Mouse (Mus musculus): Measurements from ENCODE around the gene Jph4. TPM values are rescaled to one million over a fixed set of nuclear protein-coding genes. Genes with fewer than 3 reads are reported as not detected.

Gene Jph4
- polyA plus RNA-seq, 1 experiment from 2014 or later, result 0.06 TPM

GRCm38 (mm10) chr14:55062626-55063025 lies 54.1 kb downstream of the Jph4 start:
- Histone ChIP-seq H3K4me1 (replicated peaks) (peaks cover 93% of the 10 kb centered on the region), H3K4me2 (peak overlapping the region; percentile 85), H3K27me3 (0 out of 2 replicates have a peak, but pooled peaks cover 12% of the 10 kb centered on the region), H3K4me3 (replicated peaks) (peak overlapping the region; percentile 68), H3K36me3 (peaks cover 12% of the 10 kb centered on the region; the same call in 1 of the 2 replicates), H3K9ac (peak overlapping the region; percentile 85), H3K27ac (peak overlapping the region; percentile 90), H3K9me3 (replicated peaks) (no peaks in the 10 kb centered on the region)
- WGBS (ENCODE audit: insufficient replicate concordance), result 6% methylated on average over 17 of the region's 17 CpGs
- peak; percentile 94 for DNase-seq
- ATAC-seq (ENCODE audit: low read depth), result peak; percentile 99

GRCm38 (mm10) chr14:55061845-55062244 lies 54.9 kb downstream of the Jph4 start:
- Histone ChIP-seq H3K4me1 (replicated peaks) (peaks cover 94% of the 10 kb centered on the region), H3K27ac (peak overlapping the region; percentile 90)

GRCm38 (mm10) chr14:55059931-55060330 lies 56.8 kb downstream of the Jph4 start:
- H3K27me3 ChIP-seq, result peaks cover 8% of the 10 kb centered on the region; the same call in 1 of the 2 replicates
- H3K36me3 ChIP-seq, result no peaks in the 10 kb centered on the region
- H3K9ac ChIP-seq, result no peak overlapping the region
- peaks cover 92% of the 10 kb centered on the region for H3K4me1 ChIP-seq (replicated peaks)
- no peak overlapping the region for H3K4me3 ChIP-seq (replicated peaks)
- no peaks in the 10 kb centered on the region for H3K9me3 ChIP-seq (replicated peaks)
- DNase-seq (no peak), ATAC-seq (ENCODE audit: low read depth) (no peak)
- H3K4me2 ChIP-seq, result no peak overlapping the region
- H3K27ac ChIP-seq, result peak overlapping the region; percentile 69
- WGBS (ENCODE audit: insufficient replicate concordance), result 78% methylated on average over 5 of the region's 5 CpGs

More at GRCm38 (mm10) chr14:55061845-55062244, 54.9 kb downstream of the Jph4 start:
- Histone ChIP-seq H3K27me3 (0 out of 2 replicates have a peak, but pooled peaks cover 12% of the 10 kb centered on the region), H3K4me3 (replicated peaks) (peak overlapping the region; percentile 68; the same call in 1 of the 2 replicates), H3K9me3 (replicated peaks) (no peaks in the 10 kb centered on the region), H3K36me3 (peaks cover 11% of the 10 kb centered on the region; the same call in 1 of the 2 replicates), H3K4me2 (peak overlapping the region; percentile 85), H3K9ac (peak overlapping the region; percentile 85)
- 68% methylated on average over 7 of the region's 7 CpGs for WGBS (ENCODE audit: insufficient replicate concordance)
- ATAC-seq (ENCODE audit: low read depth) (no peak), DNase-seq (no peak)

GRCm38 (mm10) chr14:55059009-55059408 lies 57.7 kb downstream of the Jph4 start:
- peak overlapping the region; percentile 22 for H3K4me2 ChIP-seq
- H3K27me3 ChIP-seq, result peaks cover 2% of the 10 kb centered on the region
- peaks cover 82% of the 10 kb centered on the region for H3K4me1 ChIP-seq (replicated peaks)

More at GRCm38 (mm10) chr14:55059009-55059408, 57.7 kb downstream of the Jph4 start:
- Histone ChIP-seq H3K9ac (peak overlapping the region; percentile 13; the same call in 1 of the 2 replicates), H3K9me3 (replicated peaks) (no peaks in the 10 kb centered on the region), H3K4me3 (replicated peaks) (no peak overlapping the region), H3K27ac (peak overlapping the region; percentile 69), H3K36me3 (no peaks in the 10 kb centered on the region)
- WGBS (ENCODE audit: insufficient replicate concordance), result 8% methylated on average over 1 of the region's 1 CpGs
- DNase-seq, result no peak
- ATAC-seq (ENCODE audit: low read depth), result peak; percentile 31

Other genes starting within 250 kb of the Jph4 start
- 2.2 TPM in 2 replicates for gene Homez, start 246.0 kb downstream of the Jph4 start, polyA plus RNA-seq (2015; fragmentation: Nextera tagmentation; extraction: Ambion mirVana)
- gene Ppp1r3e, start 239.4 kb downstream of the Jph4 start, polyA plus RNA-seq (2015; fragmentation: Nextera tagmentation; extraction: Ambion mirVana), result 0.41 and 0.50 TPM in 2 replicates
- 0.57 and 0.62 TPM in 2 replicates for gene Bcl2l2, start 233.6 kb downstream of the Jph4 start, polyA plus RNA-seq (2015; fragmentation: Nextera tagmentation; extraction: Ambion mirVana)
- gene Gm20521, start 233.5 kb downstream of the Jph4 start, polyA plus RNA-seq (2015; fragmentation: Nextera tagmentation; extraction: Ambion mirVana), result 0.09 TPM in 1 of 2 replicates, not detected in the other
- 53.9 and 59.1 TPM in 2 replicates for gene Pabpn1, start 224.4 kb downstream of the Jph4 start, polyA plus RNA-seq (2015; fragmentation: Nextera tagmentation; extraction: Ambion mirVana)
- 2.0 and 2.1 TPM in 2 replicates for gene Slc22a17, start 203.8 kb downstream of the Jph4 start, polyA plus RNA-seq (2015; fragmentation: Nextera tagmentation; extraction: Ambion mirVana)
- gene Efs, start 190.8 kb downstream of the Jph4 start, polyA plus RNA-seq (2015; fragmentation: Nextera tagmentation; extraction: Ambion mirVana), result 0.71 TPM in 2 replicates
- gene Il25, start 184.2 kb downstream of the Jph4 start, polyA plus RNA-seq (2015; fragmentation: Nextera tagmentation; extraction: Ambion mirVana), result not detected in 2 replicates
- gene Cmtm5, start 180.7 kb downstream of the Jph4 start, polyA plus RNA-seq (2015; fragmentation: Nextera tagmentation; extraction: Ambion mirVana), result 0.20 TPM in 1 of 2 replicates, not detected in the other
- gene Myh6, start 150.0 kb downstream of the Jph4 start, polyA plus RNA-seq (2015; fragmentation: Nextera tagmentation; extraction: Ambion mirVana), result 0.69 and 2.9 TPM in 2 replicates
- not detected in 2 replicates for gene Gm17428, start 140.0 kb downstream of the Jph4 start, polyA plus RNA-seq (2015; fragmentation: Nextera tagmentation; extraction: Ambion mirVana)
- 0.98 and 6.2 TPM in 2 replicates for gene Myh7, start 122.3 kb downstream of the Jph4 start, polyA plus RNA-seq (2015; fragmentation: Nextera tagmentation; extraction: Ambion mirVana)
- 55.5 and 61.8 TPM in 2 replicates for gene Ngdn, start 101.5 kb downstream of the Jph4 start, polyA plus RNA-seq (2015; fragmentation: Nextera tagmentation; extraction: Ambion mirVana)
- 1.1 and 1.2 TPM in 2 replicates for gene Zfhx2, start 24.6 kb downstream of the Jph4 start, polyA plus RNA-seq (2015; fragmentation: Nextera tagmentation; extraction: Ambion mirVana)
- gene Thtpa, start 22.2 kb downstream of the Jph4 start, polyA plus RNA-seq (2015; fragmentation: Nextera tagmentation; extraction: Ambion mirVana), result 5.5 TPM in 2 replicates
- gene Ap1g2, start 10.3 kb downstream of the Jph4 start, polyA plus RNA-seq (2015; fragmentation: Nextera tagmentation; extraction: Ambion mirVana), result 26.1 and 27.6 TPM in 2 replicates
- not detected in 2 replicates for gene Dhrs2, start 105.1 kb upstream of the Jph4 start, polyA plus RNA-seq (2015; fragmentation: Nextera tagmentation; extraction: Ambion mirVana)

All from liver, embryonic 13.5 days (tissue).